Mouse (Mus musculus) spleen, adult 2 months (tissue): Measurements from ENCODE around the gene Aldh4a1. TPM values are rescaled to one million over a fixed set of nuclear protein-coding genes. Genes with fewer than 3 reads are reported as not detected.

Experiments
- DNase-seq, 2 experiments: peaks; one replicate each; pipeline versions ENCODE4 v3.0.0 to v3.0.0-alpha.2; 2012 to 2021; ENCODE audit warnings: low spot score in 2 of 2, low read depth in 1 of 2
- H3K27ac ChIP-seq: fragments of 200-500 bp; 2 replicates; pipeline ENCODE4 v1.5.1; 2012; ENCODE audit warnings: low read length, inconsistent platforms; ENCODE audit not compliant: insufficient read depth
- H3K27me3 ChIP-seq: fragments of 200-500 bp; 2 replicates; pipeline ENCODE4 v1.6.1; 2012; ENCODE audit warnings: mild to moderate bottlenecking, moderate library complexity, low read length, inconsistent platforms; ENCODE audit not compliant: control insufficient read depth, insufficient read depth
- H3K36me3 ChIP-seq: fragments of 200-500 bp; 2 replicates; pipeline ENCODE4 v1.6.1; 2012; ENCODE audit warnings: mild to moderate bottlenecking, low read length, inconsistent platforms; ENCODE audit not compliant: control insufficient read depth, insufficient read depth
- H3K4me1 ChIP-seq: fragments of 200-500 bp; 2 replicates; pipeline ENCODE4 v1.6.1; 2011; ENCODE audit warnings: inconsistent platforms; ENCODE audit not compliant: control insufficient read depth, insufficient read depth, insufficient read length
- H3K4me3 ChIP-seq: fragments of 200-500 bp; 2 replicates; pipeline ENCODE4 v1.5.1; 2011; ENCODE audit warnings: mild to moderate bottlenecking, inconsistent platforms; ENCODE audit not compliant: insufficient read depth, insufficient read length; ENCODE audit errors: extremely low read depth
- CTCF ChIP-seq: fragments of 200-500 bp; IDR thresholded peaks from 2 replicates; pipeline ENCODE4 v1.5.1; 2011; ENCODE audit warnings: mild to moderate bottlenecking, inconsistent platforms; ENCODE audit not compliant: insufficient read depth, insufficient read length, insufficient replicate concordance; ENCODE audit errors: extremely low read depth
- POLR2A ChIP-seq: fragments of 200-500 bp; IDR thresholded peaks from 2 replicates; pipeline ENCODE4 v1.6.1; 2011; ENCODE audit warnings: low read depth, low read length, inconsistent platforms
- WGBS: fragments of 180-500 bp; shearing (Covaris S2); methylation state at CpG from one replicate; pipeline ENCODE4 v1.1.7; 2018; 5-methylcytosine and 5-hydroxymethylcytosine counted together
- polyA plus RNA-seq: library from polyadenylated mRNA; depleted of rRNA; stranded (reverse); fragments of >200 nt; gene quantifications from 2 replicates; pipeline ENCODE4 v1.2.3, GENCODE M21; 2012

The Aldh4a1 gene
- polyA plus RNA-seq, 1 experiment: 18.9 TPM

GRCm38 (mm10) chr4:139597286-139598284, 25.1 kb upstream of the Aldh4a1 start:
- DNase-seq: no peak
- WGBS: 29% methylated on average over 20 of the region's 20 CpGs
- Histone ChIP-seq H3K27me3 (no peaks in the 10 kb centered on the region), H3K4me1 (peaks cover 22% of the 10 kb centered on the region), H3K36me3 (no peaks in the 10 kb centered on the region), H3K27ac (peak overlapping the region; percentile 73), H3K4me3 (no peak overlapping the region)
- TF ChIP-seq POLR2A (no peak), CTCF (no peak)

GRCm38 (mm10) chr4:139598356-139598755, 24.3 kb upstream of the Aldh4a1 start:
- no peak for TF ChIP-seq CTCF
- no peak for TF ChIP-seq POLR2A
- Histone ChIP-seq H3K4me3 (no peak overlapping the region), H3K27ac (peak overlapping the region; percentile 73), H3K27me3 (no peaks in the 10 kb centered on the region), H3K4me1 (peaks cover 27% of the 10 kb centered on the region), H3K36me3 (no peaks in the 10 kb centered on the region)
- WGBS: 31% methylated on average over 13 of the region's 13 CpGs
- DNase-seq: no peak

GRCm38 (mm10) chr4:139598950-139599518, 23.6 kb upstream of the Aldh4a1 start:
- peaks cover 27% of the 10 kb centered on the region for H3K4me1 ChIP-seq
- no peaks in the 10 kb centered on the region for H3K27me3 ChIP-seq
- no peaks in the 10 kb centered on the region for H3K36me3 ChIP-seq
- no peak for TF ChIP-seq POLR2A
- DNase-seq: peak in 1 of 2 experiments; percentile 48
- 2% methylated on average over 12 of the region's 12 CpGs for WGBS
- peak overlapping the region; percentile 39; the same call in 1 of the 2 replicates for H3K4me3 ChIP-seq
- peak overlapping the region; percentile 73 for H3K27ac ChIP-seq

- no peaks in the 10 kb centered on the region for H3K27me3 ChIP-seq
- WGBS: 68% methylated on average over 7 of the region's 7 CpGs
- DNase-seq: no peak
- peak overlapping the region; percentile 20; the same call in 1 of the 2 replicates for H3K27ac ChIP-seq
- peaks cover 27% of the 10 kb centered on the region for H3K4me1 ChIP-seq
- no peak overlapping the region for H3K4me3 ChIP-seq
- H3K36me3 ChIP-seq: no peaks in the 10 kb centered on the region
- no peak for TF ChIP-seq CTCF
These were observed 20.9 kb upstream of the Aldh4a1 start for GRCm38 (mm10) chr4:139601519-139602356.

GRCm38 (mm10) chr4:139602357-139603244, 20.1 kb upstream of the Aldh4a1 start, which contains the start of gene Gm21969:
Gene Gm21969, plus strand, starts transcription at chr4:139603186.
- no peak within 1 kb of the TSS for H3K4me3 ChIP-seq
- H3K27ac ChIP-seq: no peak within 1 kb of the TSS
- peak in 1 of 2 experiments; percentile 56 for DNase-seq
- no peak for TF ChIP-seq POLR2A
- TF ChIP-seq CTCF: peak; percentile 79; the same call in 1 of the 2 replicates
- H3K36me3 ChIP-seq: no peaks in the 10 kb centered on the region
- WGBS: 49% methylated on average over 14 of the region's 14 CpGs
- H3K27me3 ChIP-seq: no peaks in the 10 kb centered on the region
- peaks cover 23% of the 10 kb centered on the region for H3K4me1 ChIP-seq

GRCm38 (mm10) chr4:139605216-139605615, 17.4 kb upstream of the Aldh4a1 start:
- H3K36me3 ChIP-seq: no peaks in the 10 kb centered on the region
- peaks cover 10% of the 10 kb centered on the region; the same call in 1 of the 2 replicates for H3K4me1 ChIP-seq
- H3K4me3 ChIP-seq: no peak overlapping the region
- TF ChIP-seq CTCF: no peak
- no peak for TF ChIP-seq POLR2A
- no peak overlapping the region for H3K27ac ChIP-seq
- DNase-seq: no peak
- no peaks in the 10 kb centered on the region for H3K27me3 ChIP-seq
- 84% methylated on average over 11 of the region's 11 CpGs for whole genome bisulfite sequencing
